Mouse (Mus musculus) ES-E14 (cell line): ENCODE results near the gene Obscn. TPM values are rescaled to one million over a fixed set of nuclear protein-coding genes. Genes with fewer than 3 reads are reported as not detected.

Source experiments
- DNase-seq: peaks from one replicate; pipeline ENCODE4 v3.0.0-alpha.2; 2013; ENCODE audit warnings: low read depth, low spot score
- H3K27ac ChIP-seq: 2 replicates; pipeline ENCODE4 v1.5.1; 2012; ENCODE audit warnings: low read depth, mild to moderate bottlenecking, low read length, moderate library complexity, mixed read lengths; ENCODE audit not compliant: poor library complexity, insufficient read depth, severe bottlenecking
- H3K36me3 ChIP-seq: 2 replicates; pipeline ENCODE4 v1.6.1; 2012; ENCODE audit warnings: mild to moderate bottlenecking, low read length, moderate library complexity, mixed read lengths; ENCODE audit not compliant: control insufficient read depth, poor library complexity, insufficient read depth, severe bottlenecking
- H3K4me1 ChIP-seq, 2 experiments: fragments of 150-350 bp in 1 of 2; sonication (generic) in 1 of 2; 2 replicates each; pipeline ENCODE4 v1.6.1; 2012; ENCODE audit warnings: low read length in 2 of 2, mild to moderate bottlenecking in 1 of 2, mixed read lengths in 1 of 2; ENCODE audit not compliant: control insufficient read depth in 2 of 2, insufficient read depth in 2 of 2, poor library complexity in 1 of 2
- H3K4me3 ChIP-seq, 2 experiments: fragments of 150-350 bp in 1 of 2; sonication (generic) in 1 of 2; 2 replicates each; pipeline ENCODE4 v1.5.1; 2012; ENCODE audit warnings: low read length in 2 of 2, low read depth in 1 of 2, mild to moderate bottlenecking in 1 of 2, mixed read lengths in 1 of 2; ENCODE audit not compliant: insufficient read depth in 1 of 2, poor library complexity in 1 of 2, severe bottlenecking in 1 of 2
- H3K9ac ChIP-seq: 2 replicates; pipeline ENCODE4 v1.6.1; 2012; ENCODE audit warnings: low read depth, mild to moderate bottlenecking, low read length, mixed read lengths; ENCODE audit not compliant: poor library complexity, insufficient read depth, severe bottlenecking
- H3K9me3 ChIP-seq: fragments of 150-350 bp; sonication (generic); 2 replicates; pipeline ENCODE4 v1.6.1; 2012; ENCODE audit warnings: low read depth, mild to moderate bottlenecking, low read length; ENCODE audit not compliant: control insufficient read depth, insufficient read depth
- CHD2 ChIP-seq: IDR thresholded peaks from 2 replicates; pipeline ENCODE4 v1.6.1; 2014; ENCODE audit warnings: mild to moderate bottlenecking, low read depth, low read length, inconsistent platforms
- HCFC1 ChIP-seq: IDR thresholded peaks from 2 replicates; pipeline ENCODE4 v1.6.1; 2012; ENCODE audit warnings: low read length, inconsistent platforms, borderline replicate concordance; ENCODE audit not compliant: insufficient read depth
- MAFK ChIP-seq: IDR thresholded peaks from 2 replicates; pipeline ENCODE4 v1.6.1; 2014; ENCODE audit warnings: mild to moderate bottlenecking, low read depth, low read length, inconsistent platforms; ENCODE audit not compliant: insufficient read depth
- ZC3H11A ChIP-seq: IDR thresholded peaks from 2 replicates; pipeline ENCODE4 v1.6.1; 2012; ENCODE audit warnings: low read depth, mild to moderate bottlenecking, inconsistent platforms, low read length, borderline replicate concordance
- ZNF384 ChIP-seq: IDR thresholded peaks from 2 replicates; pipeline ENCODE4 v1.6.1; 2012; ENCODE audit warnings: low read depth, low read length, inconsistent platforms
- in situ Hi-C, 2 experiments: fragments of 600-800 bp; cut with MboI; formaldehyde crosslinking; loops; one replicate each; pipeline ENCODE4 v1.15.1; 2025; ENCODE audit warnings: low sequenced_read_pairs in 2 of 2, inconsistent platforms in 1 of 2; ENCODE audit not compliant: unreplicated experiment in 2 of 2
- total RNA-seq: library from RNA; depleted of rRNA; stranded (reverse); fragments of 300-350 nt; gene quantifications from 2 replicates; pipeline ENCODE4 v1.2.3, GENCODE M21; 2012

Gene Obscn
- total RNA-seq, 1 experiment: 0.36 TPM

DNA sequence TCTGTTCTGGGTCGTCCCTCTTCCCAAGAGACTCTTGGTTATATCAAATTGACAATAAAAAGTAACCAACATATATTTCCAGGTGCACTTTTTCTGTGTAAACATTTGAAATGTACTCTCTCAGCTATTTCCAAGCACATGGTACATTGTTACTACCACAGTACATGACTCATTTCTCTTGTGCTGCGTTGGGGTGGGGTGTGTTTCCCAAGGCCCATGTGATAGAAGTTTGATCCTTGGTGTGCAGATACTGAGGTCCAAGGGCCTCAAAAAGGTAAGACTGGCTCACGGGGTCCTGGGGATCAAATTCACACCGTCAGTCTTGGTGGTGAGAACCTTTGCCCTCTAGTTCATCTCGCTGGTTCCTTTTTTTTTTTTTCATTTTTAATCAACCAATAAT, 38.4 kb downstream of the Obscn start:
- Histone ChIP-seq H3K36me3 (no peaks in the 10 kb centered on the region), H3K9me3 (no peaks in the 10 kb centered on the region), H3K4me1 (no peaks in the 10 kb centered on the region), H3K27ac (no peak overlapping the region), H3K4me3 (no peak overlapping the region), H3K9ac (no peak overlapping the region)
- TF ChIP-seq CHD2: no peak
- TF ChIP-seq MAFK: no peak
- no peak for TF ChIP-seq ZC3H11A
- no peak for TF ChIP-seq HCFC1
- no peak for TF ChIP-seq ZNF384
- no peak for DNase-seq
- in situ Hi-C loops: loop anchor here in 1 of 2 experiments (10.0 kb wide), 1 partner anchor 197 kb away; the partner anchor contains the start of gene Wnt3a

- Histone ChIP-seq H3K36me3 (no peaks in the 10 kb centered on the region), H3K4me3 (no peak overlapping the region), H3K4me1 (no peaks in the 10 kb centered on the region), H3K27ac (no peak overlapping the region), H3K9me3 (no peaks in the 10 kb centered on the region), H3K9ac (no peak overlapping the region)
- in situ Hi-C loops: loop anchor here in 1 of 2 experiments (10.0 kb wide), 1 partner anchor 201 kb away; the partner anchor contains the start of gene Wnt3a
- no peak; the same call in 1 of the 2 replicates for TF ChIP-seq ZC3H11A
- peak; percentile 96 for TF ChIP-seq ZNF384
- TF ChIP-seq HCFC1: no peak
- TF ChIP-seq MAFK: no peak
- no peak for TF ChIP-seq CHD2
- DNase-seq: peak; percentile 48
These were observed 42.0 kb downstream of the Obscn start for GRCm38 (mm10) chr11:59094213-59094612.

GRCm38 (mm10) chr11:59087581-59087980, 48.6 kb downstream of the Obscn start:
- H3K9ac ChIP-seq: no peak overlapping the region
- in situ Hi-C loops: no loop called here
- H3K4me1 ChIP-seq: no peaks in the 10 kb centered on the region

GRCm38 (mm10) chr11:59085200-59085599, 51.0 kb downstream of the Obscn start:
- H3K36me3 ChIP-seq: no peaks in the 10 kb centered on the region
- H3K4me3 ChIP-seq: no peak overlapping the region
- no peaks in the 10 kb centered on the region for H3K4me1 ChIP-seq
- in situ Hi-C loops: no loop called here
- no peak overlapping the region for H3K27ac ChIP-seq
- DNase-seq: no peak
- H3K9me3 ChIP-seq: no peaks in the 10 kb centered on the region
- H3K9ac ChIP-seq: no peak overlapping the region
- TF ChIP-seq ZNF384 (no peak), HCFC1 (no peak), MAFK (no peak), CHD2 (no peak), ZC3H11A (no peak)

More at GRCm38 (mm10) chr11:59087581-59087980, 48.6 kb downstream of the Obscn start:
- Histone ChIP-seq H3K4me3 (no peak overlapping the region), H3K27ac (no peak overlapping the region), H3K36me3 (no peaks in the 10 kb centered on the region), H3K9me3 (no peaks in the 10 kb centered on the region)
- DNase-seq: no peak
- TF ChIP-seq ZNF384 (no peak), CHD2 (no peak), ZC3H11A (no peak), HCFC1 (no peak), MAFK (no peak)

- H3K36me3 ChIP-seq: no peaks in the 10 kb centered on the region
- DNase-seq: no peak
- H3K4me1 ChIP-seq: no peaks in the 10 kb centered on the region
- no peak for TF ChIP-seq CHD2
- TF ChIP-seq HCFC1: no peak
- no peak for TF ChIP-seq ZC3H11A
- no peak for TF ChIP-seq ZNF384
- no peak for TF ChIP-seq MAFK
- H3K27ac ChIP-seq: no peak overlapping the region
- in situ Hi-C loops: no loop called here
- H3K4me3 ChIP-seq: no peak overlapping the region
- H3K9ac ChIP-seq: no peak overlapping the region
- H3K9me3 ChIP-seq: no peaks in the 10 kb centered on the region
These were observed 53.1 kb downstream of the Obscn start for GRCm38 (mm10) chr11:59083125-59083524.
